Mouse (Mus musculus): ENCODE data around the gene Exosc5. TPM values are rescaled to one million over a fixed set of nuclear protein-coding genes. Genes with fewer than 3 reads are reported as not detected.

The Exosc5 gene
- polyA plus RNA-seq, 1 experiment from 2014 or later = 75.6 TPM

- peaks cover 18% of the 10 kb centered on the region for H3K4me1 ChIP-seq (replicated peaks)
- H3K4me3 ChIP-seq = peak overlapping the region; percentile 79; the same call in 1 of the 2 replicates
- H3K36me3 ChIP-seq = peaks cover 73% of the 10 kb centered on the region
- peak; percentile 82 for DNase-seq (ENCODE audit: low spot score)
- 0 out of 2 replicates have a peak, but pooled peaks cover 2% of the 10 kb centered on the region for H3K9me3 ChIP-seq
- H3K27me3 ChIP-seq (ENCODE audit: insufficient read depth, poor library complexity, severe bottlenecking) = no peaks in the 10 kb centered on the region
- H3K27ac ChIP-seq = no peak overlapping the region
- 66% methylated on average over 10 of the region's 10 CpGs for WGBS
Observed at GRCm38 (mm10) chr7:25719761-25720610, 61.0 kb downstream of the Exosc5 start.

- Histone ChIP-seq H3K36me3 (peaks cover 73% of the 10 kb centered on the region), H3K4me1 (replicated peaks) (peaks cover 18% of the 10 kb centered on the region), H3K4me3 (no peak overlapping the region), H3K9me3 (no peaks in the 10 kb centered on the region), H3K27me3 (ENCODE audit: insufficient read depth, poor library complexity, severe bottlenecking) (no peaks in the 10 kb centered on the region), H3K27ac (no peak overlapping the region)
- WGBS = 92% methylated on average over 5 of the region's 5 CpGs
- DNase-seq (ENCODE audit: low spot score) = no peak
Observed at GRCm38 (mm10) chr7:25720760-25721159, 61.8 kb downstream of the Exosc5 start.

Other genes starting within 250 kb of the Exosc5 start
- 0.45 and 0.63 TPM in 2 replicates for gene Cxcl17, start 246.3 kb upstream of the Exosc5 start, polyA plus RNA-seq (2016; fragmentation: Nextera tagmentation; extraction: Ambion mirVana)
- 0.92 and 2.2 TPM in 2 replicates for gene Ceacam1, start 181.6 kb upstream of the Exosc5 start, polyA plus RNA-seq (2016; fragmentation: Nextera tagmentation; extraction: Ambion mirVana)
- not detected in 2 replicates for gene Ceacam2, start 119.3 kb upstream of the Exosc5 start, polyA plus RNA-seq (2016; fragmentation: Nextera tagmentation; extraction: Ambion mirVana)
- gene Erich4, start 43.3 kb upstream of the Exosc5 start, polyA plus RNA-seq (2016; fragmentation: Nextera tagmentation; extraction: Ambion mirVana) = not detected in 2 replicates
- 26.3 and 29.6 TPM in 2 replicates for gene Dmac2, start 39.8 kb upstream of the Exosc5 start, polyA plus RNA-seq (2016; fragmentation: Nextera tagmentation; extraction: Ambion mirVana)
- 0.87 and 1.8 TPM in 2 replicates for gene B3gnt8, start 32.5 kb upstream of the Exosc5 start, polyA plus RNA-seq (2016; fragmentation: Nextera tagmentation; extraction: Ambion mirVana)
- gene Bckdha, start 183 bp upstream of the Exosc5 start, polyA plus RNA-seq (2016; fragmentation: Nextera tagmentation; extraction: Ambion mirVana) = 45.3 and 49.4 TPM in 2 replicates
- gene Tmem91, start 16.0 kb downstream of the Exosc5 start, polyA plus RNA-seq (2016; fragmentation: Nextera tagmentation; extraction: Ambion mirVana) = 3.1 and 3.2 TPM in 2 replicates
- 38.3 and 44.6 TPM in 2 replicates for gene B9d2, start 21.6 kb downstream of the Exosc5 start, polyA plus RNA-seq (2016; fragmentation: Nextera tagmentation; extraction: Ambion mirVana)
- gene Tgfb1, start 27.8 kb downstream of the Exosc5 start, polyA plus RNA-seq (2016; fragmentation: Nextera tagmentation; extraction: Ambion mirVana) = 0.81 and 2.1 TPM in 2 replicates
- 32.4 and 44.0 TPM in 2 replicates for gene Ccdc97, start 59.9 kb downstream of the Exosc5 start, polyA plus RNA-seq (2016; fragmentation: Nextera tagmentation; extraction: Ambion mirVana)
- 60.5 and 61.6 TPM in 2 replicates for gene Hnrnpul1, start 95.6 kb downstream of the Exosc5 start, polyA plus RNA-seq (2016; fragmentation: Nextera tagmentation; extraction: Ambion mirVana)
- gene Axl, start 129.5 kb downstream of the Exosc5 start, polyA plus RNA-seq (2016; fragmentation: Nextera tagmentation; extraction: Ambion mirVana) = 15.0 and 18.4 TPM in 2 replicates
- gene Cyp2s1, start 157.7 kb downstream of the Exosc5 start, polyA plus RNA-seq (2016; fragmentation: Nextera tagmentation; extraction: Ambion mirVana) = 0.44 and 0.46 TPM in 2 replicates
- not detected in 2 replicates for gene Cyp2b10, start 238.5 kb downstream of the Exosc5 start, polyA plus RNA-seq (2016; fragmentation: Nextera tagmentation; extraction: Ambion mirVana)

Measured in hindbrain, embryonic 10.5 days (tissue).